Mouse (Mus musculus) myocyte (in vitro differentiated cells): ENCODE measurements around the gene Slc47a1.

Source experiments
- MYOG ChIP-seq, 3 experiments: IDR thresholded peaks; one replicate each; pipeline ENCODE4 v1.6.1; 2011; ENCODE audit warnings: control low read depth in 2 of 3, low read depth in 2 of 3, mild to moderate bottlenecking in 2 of 3; ENCODE audit not compliant: insufficient read length in 2 of 3, control insufficient read depth in 1 of 3, insufficient read depth in 1 of 3
- POLR2A ChIP-seq: IDR thresholded peaks from one replicate; pipeline ENCODE4 v1.6.1; 2011; ENCODE audit warnings: low read depth, mild to moderate bottlenecking, control low read depth, moderate library complexity; ENCODE audit not compliant: insufficient read length
- USF1 ChIP-seq: IDR thresholded peaks from one replicate; pipeline ENCODE4 v1.6.1; 2011; ENCODE audit warnings: low read depth, mild to moderate bottlenecking, control low read depth, moderate library complexity

DNA sequence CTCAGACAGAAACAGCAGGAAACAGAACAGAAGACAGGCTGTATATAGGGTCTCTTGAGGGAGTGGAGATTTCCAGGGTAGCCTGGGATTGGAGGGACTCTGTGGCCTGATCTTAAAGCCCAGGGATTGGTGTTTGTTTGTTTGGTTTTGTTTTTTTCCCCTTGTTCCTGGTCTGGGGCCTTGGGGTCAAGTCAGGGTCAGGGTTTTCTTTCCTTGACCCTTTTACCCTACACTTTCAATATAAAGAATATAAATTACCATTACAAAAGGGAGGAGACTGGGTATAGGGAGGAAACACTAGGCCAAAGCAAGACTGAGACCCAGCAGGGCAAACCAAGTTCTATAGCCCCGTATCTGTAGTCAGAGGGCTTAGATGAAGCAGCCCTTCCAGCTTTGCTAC is 81.6 kb downstream of the Slc47a1 start:
- TF ChIP-seq MYOG (IDR thresholded peaks at IDR 0.05; ENCODE audit: control insufficient read depth in 1 of 3, insufficient read depth in 1 of 3, insufficient read length in 2 of 3, low read depth in 2 of 3) (no peak), POLR2A (no peak), USF1 (no peak)
